Mouse (Mus musculus): ENCODE data around the gene Bcl2l2. TPM values are rescaled to one million over a fixed set of nuclear protein-coding genes. Genes with fewer than 3 reads are reported as not detected.

The Bcl2l2 gene
- polyA plus RNA-seq, 1 experiment = 15.0 TPM

DNA sequence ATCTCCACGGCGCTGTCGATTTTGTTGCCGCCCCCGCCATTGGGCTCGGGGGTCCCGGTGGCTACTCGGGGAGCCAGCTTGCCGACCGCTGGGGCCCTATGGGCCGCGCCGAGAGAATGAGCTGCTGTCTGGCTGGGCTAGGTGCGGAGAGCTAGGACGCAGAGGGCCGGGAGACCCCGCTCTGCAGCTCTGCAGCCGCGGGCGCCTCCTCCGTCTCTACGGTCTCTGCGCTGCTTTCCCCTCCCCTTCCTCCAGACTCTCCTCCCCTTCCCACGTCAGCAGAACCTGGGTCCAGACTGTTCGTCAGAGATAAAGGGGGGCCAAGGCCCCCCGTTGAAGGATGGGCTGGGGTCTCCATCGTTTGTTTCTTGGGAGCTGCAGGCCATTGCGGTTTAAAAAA lies 29.7 kb downstream of the Bcl2l2 start, which contains the start of gene Slc22a17:
Gene Slc22a17 (minus strand): TSS at position 247 of the 400 bp plus-strand sequence.
- peaks cover 96% of the 10 kb centered on the region for H3K27me3 ChIP-seq (replicated peaks)
- peak within 1 kb of the TSS; percentile 92 for H3K4me3 ChIP-seq (replicated peaks)

DNA sequence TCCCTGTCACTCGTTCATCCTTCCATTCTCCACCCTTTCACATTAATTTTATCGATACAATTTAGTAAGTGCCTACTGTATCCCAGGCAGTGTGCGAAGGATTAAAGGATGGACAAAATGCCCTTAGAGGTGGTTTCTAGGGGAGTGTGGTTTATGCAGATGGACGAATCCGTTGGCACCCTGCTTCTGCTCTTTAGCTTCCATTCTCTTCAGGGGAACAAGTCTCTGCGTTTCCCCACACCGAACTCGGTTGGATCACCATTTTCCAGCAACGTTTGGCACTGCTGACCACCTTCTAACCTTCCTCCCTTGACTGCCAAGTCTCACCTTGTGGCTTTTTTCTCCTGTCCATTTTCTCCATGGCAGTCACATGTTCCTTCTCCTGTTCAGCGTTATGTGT lies 30.2 kb downstream of the Bcl2l2 start:
- H3K9me3 ChIP-seq = no peaks in the 10 kb centered on the region
- peaks cover 94% of the 10 kb centered on the region for H3K27me3 ChIP-seq (replicated peaks)
- H3K4me1 ChIP-seq = peaks cover 22% of the 10 kb centered on the region
- no peaks in the 10 kb centered on the region for H3K36me3 ChIP-seq (replicated peaks; ENCODE audit: low read length)
- TF ChIP-seq GATA1 (IDR thresholded peaks at IDR 0.05; ENCODE audit: borderline replicate concordance, low read length) (no peak), FLI1 (IDR thresholded peaks at IDR 0.05; ENCODE audit: low read length) (no peak)
- peak overlapping the region; percentile 92 for H3K4me3 ChIP-seq (replicated peaks)

More for the DNA sequence above, 29.7 kb downstream of the Bcl2l2 start, which contains the start of gene Slc22a17:
- TF ChIP-seq FLI1 (IDR thresholded peaks at IDR 0.05; ENCODE audit: low read length) (no peak), GATA1 (IDR thresholded peaks at IDR 0.05; ENCODE audit: borderline replicate concordance, low read length) (no peak)
- Histone ChIP-seq H3K4me1 (peaks cover 22% of the 10 kb centered on the region), H3K36me3 (replicated peaks; ENCODE audit: low read length) (no peaks in the 10 kb centered on the region), H3K9me3 (no peaks in the 10 kb centered on the region)

GRCm38 (mm10) chr14:54920076-54920685 lies 37.0 kb downstream of the Bcl2l2 start:
- no peak for TF ChIP-seq FLI1 (IDR thresholded peaks at IDR 0.05; ENCODE audit: low read length)
- no peak for TF ChIP-seq GATA1 (IDR thresholded peaks at IDR 0.05; ENCODE audit: borderline replicate concordance, low read length)

DNA sequence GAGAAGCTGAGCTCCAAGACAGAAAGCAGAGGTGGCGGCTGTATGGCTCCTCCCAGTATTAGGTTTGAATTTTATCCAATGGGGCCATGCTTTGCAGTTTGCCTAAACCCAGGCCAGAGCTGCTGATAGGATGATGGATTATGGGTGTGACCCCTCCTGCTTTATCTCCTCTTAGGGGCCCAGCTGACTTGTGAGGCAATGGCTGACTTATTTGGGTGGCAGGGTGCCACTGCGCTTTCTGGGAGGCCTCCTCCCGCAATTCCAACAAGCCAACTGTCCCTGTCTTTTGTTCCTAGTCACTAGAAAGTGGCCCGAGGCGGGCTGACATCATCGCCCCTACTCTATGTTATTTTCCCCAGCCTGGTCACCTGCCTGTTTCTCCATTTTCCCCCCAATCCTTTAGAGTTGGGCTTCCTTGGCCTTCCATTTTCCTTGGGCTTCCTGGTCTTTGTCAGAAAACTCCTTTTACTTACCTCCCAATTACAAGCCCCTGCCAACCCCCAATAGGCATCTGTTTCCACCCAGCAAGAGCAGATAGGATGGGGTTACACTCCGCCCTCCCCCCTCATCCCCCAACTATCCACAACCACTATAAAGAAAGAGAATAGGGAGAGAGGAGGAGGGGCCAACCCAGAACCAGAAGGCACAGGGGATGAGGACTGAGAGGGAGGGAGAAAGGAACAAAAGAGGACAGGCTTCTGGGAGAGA lies 41.6 kb downstream of the Bcl2l2 start:
- no peak for TF ChIP-seq FLI1 (IDR thresholded peaks at IDR 0.05; ENCODE audit: low read length)
- TF ChIP-seq GATA1 (IDR thresholded peaks at IDR 0.05; ENCODE audit: borderline replicate concordance, low read length) = no peak
- H3K36me3 ChIP-seq (replicated peaks; ENCODE audit: low read length) = no peaks in the 10 kb centered on the region
- H3K4me3 ChIP-seq (replicated peaks) = no peak overlapping the region
- peaks cover 19% of the 10 kb centered on the region for H3K9me3 ChIP-seq
- peaks cover 38% of the 10 kb centered on the region for H3K4me1 ChIP-seq
- H3K27me3 ChIP-seq (replicated peaks) = peaks cover 93% of the 10 kb centered on the region

More at GRCm38 (mm10) chr14:54920076-54920685, 37.0 kb downstream of the Bcl2l2 start:
- H3K4me3 ChIP-seq (replicated peaks) = no peak overlapping the region
- H3K9me3 ChIP-seq = peaks cover 19% of the 10 kb centered on the region
- peaks cover 91% of the 10 kb centered on the region for H3K27me3 ChIP-seq (replicated peaks)
- no peaks in the 10 kb centered on the region for H3K36me3 ChIP-seq (replicated peaks; ENCODE audit: low read length)
- H3K4me1 ChIP-seq = peaks cover 9% of the 10 kb centered on the region

DNA sequence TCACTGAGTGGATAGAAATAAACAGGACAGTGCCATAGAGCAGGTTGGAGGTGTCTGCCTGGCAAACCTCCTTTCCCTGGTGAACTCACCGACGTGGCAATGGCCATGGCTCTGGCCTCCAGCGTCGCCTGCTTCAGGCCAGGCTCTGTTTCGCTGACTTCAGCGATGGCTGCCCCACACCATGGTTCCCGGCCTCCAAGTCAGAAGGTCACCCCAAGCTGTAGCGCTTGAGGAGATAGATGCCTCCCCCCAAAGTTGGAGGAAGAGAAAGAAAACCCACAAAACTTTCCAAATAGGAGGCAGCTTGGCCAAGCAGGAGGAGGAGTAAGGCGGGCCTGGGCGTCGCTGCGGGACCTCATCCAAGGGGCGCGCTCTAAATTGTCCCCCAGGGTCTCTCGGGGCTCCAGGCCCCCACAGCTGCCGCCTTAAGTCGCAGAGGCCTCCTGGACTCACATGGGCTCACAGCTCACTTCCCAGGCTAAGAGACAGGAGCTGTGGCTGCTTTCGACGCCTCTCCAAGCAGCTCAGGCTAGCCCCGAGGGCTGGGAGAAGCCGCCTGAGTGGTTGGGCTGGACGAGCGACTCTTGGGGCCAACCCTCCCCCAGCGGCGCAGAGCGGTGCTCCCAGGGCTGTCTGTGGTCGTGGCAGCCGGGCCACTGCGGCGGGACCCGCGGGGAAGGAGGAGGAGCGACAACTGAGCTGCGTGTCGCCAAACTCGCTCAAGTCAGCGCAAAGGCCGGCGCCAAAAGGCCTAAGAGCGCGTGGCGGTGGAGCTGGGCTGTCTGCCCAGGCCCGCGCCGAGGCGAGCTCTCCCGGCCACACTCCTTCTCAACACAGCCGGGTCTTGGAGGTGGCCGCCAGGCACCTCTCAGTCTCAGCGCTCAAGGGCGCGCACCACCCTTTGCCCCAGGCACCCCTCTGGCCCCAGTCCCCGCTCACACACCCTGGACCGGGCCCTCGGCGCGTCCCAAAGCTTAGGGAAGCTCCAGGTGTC lies 42.5 kb downstream of the Bcl2l2 start, which contains the start of gene Efs:
Gene Efs (minus strand): TSS at position 778 of the 994 bp plus-strand sequence.
- peaks cover 88% of the 10 kb centered on the region for H3K27me3 ChIP-seq (replicated peaks)
- peak within 1 kb of the TSS; percentile 80 for H3K4me3 ChIP-seq (replicated peaks)
- H3K4me1 ChIP-seq = peaks cover 47% of the 10 kb centered on the region
- peaks cover 15% of the 10 kb centered on the region for H3K9me3 ChIP-seq
- TF ChIP-seq GATA1 (IDR thresholded peaks at IDR 0.05; ENCODE audit: borderline replicate concordance, low read length) (no peak), FLI1 (IDR thresholded peaks at IDR 0.05; ENCODE audit: low read length) (no peak)
- no peaks in the 10 kb centered on the region for H3K36me3 ChIP-seq (replicated peaks; ENCODE audit: low read length)

- TF ChIP-seq GATA1 (IDR thresholded peaks at IDR 0.05; ENCODE audit: borderline replicate concordance, low read length) (no peak), FLI1 (IDR thresholded peaks at IDR 0.05; ENCODE audit: low read length) (no peak)
- peaks cover 56% of the 10 kb centered on the region for H3K4me1 ChIP-seq
- H3K4me3 ChIP-seq (replicated peaks) = peak overlapping the region; percentile 80
- peaks cover 6% of the 10 kb centered on the region for H3K9me3 ChIP-seq
- H3K27me3 ChIP-seq (replicated peaks) = peaks cover 83% of the 10 kb centered on the region
- no peaks in the 10 kb centered on the region for H3K36me3 ChIP-seq (replicated peaks; ENCODE audit: low read length)
Observed at GRCm38 (mm10) chr14:54926401-54927158, 43.4 kb downstream of the Bcl2l2 start.

DNA sequence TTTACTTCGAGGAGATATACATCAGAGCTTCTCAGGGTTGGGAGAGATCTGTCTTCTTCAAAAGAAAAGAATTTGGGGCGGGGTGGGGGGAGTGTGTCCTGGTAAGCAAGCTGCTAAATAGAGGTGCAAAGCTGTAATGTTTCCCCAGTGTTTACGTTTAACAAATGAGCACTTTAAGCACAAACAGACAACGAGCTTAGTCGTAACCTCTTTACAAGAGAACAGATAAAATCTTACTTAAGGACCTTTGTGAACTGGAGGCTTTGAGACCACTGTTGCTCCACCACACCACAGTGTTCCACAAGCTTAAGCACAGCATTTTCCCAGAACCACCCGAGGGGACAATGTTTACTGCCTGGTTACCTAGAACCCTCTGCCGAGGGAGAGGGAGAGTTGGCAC lies 44.1 kb downstream of the Bcl2l2 start:
- peaks cover 57% of the 10 kb centered on the region for H3K4me1 ChIP-seq
- no peaks in the 10 kb centered on the region for H3K9me3 ChIP-seq
- TF ChIP-seq FLI1 (IDR thresholded peaks at IDR 0.05; ENCODE audit: low read length) (no peak), GATA1 (IDR thresholded peaks at IDR 0.05; ENCODE audit: borderline replicate concordance, low read length) (no peak)
- H3K27me3 ChIP-seq (replicated peaks) = peaks cover 83% of the 10 kb centered on the region
- H3K4me3 ChIP-seq (replicated peaks) = no peak overlapping the region
- no peaks in the 10 kb centered on the region for H3K36me3 ChIP-seq (replicated peaks; ENCODE audit: low read length)

- Histone ChIP-seq H3K36me3 (replicated peaks; ENCODE audit: low read length) (no peaks in the 10 kb centered on the region), H3K27me3 (replicated peaks) (peaks cover 77% of the 10 kb centered on the region), H3K9me3 (no peaks in the 10 kb centered on the region), H3K4me1 (peaks cover 58% of the 10 kb centered on the region), H3K4me3 (replicated peaks) (no peak overlapping the region)
- TF ChIP-seq FLI1 (IDR thresholded peaks at IDR 0.05; ENCODE audit: low read length) (no peak), GATA1 (IDR thresholded peaks at IDR 0.05; ENCODE audit: borderline replicate concordance, low read length) (no peak)
Observed at GRCm38 (mm10) chr14:54929801-54930200, 46.6 kb downstream of the Bcl2l2 start.

DNA sequence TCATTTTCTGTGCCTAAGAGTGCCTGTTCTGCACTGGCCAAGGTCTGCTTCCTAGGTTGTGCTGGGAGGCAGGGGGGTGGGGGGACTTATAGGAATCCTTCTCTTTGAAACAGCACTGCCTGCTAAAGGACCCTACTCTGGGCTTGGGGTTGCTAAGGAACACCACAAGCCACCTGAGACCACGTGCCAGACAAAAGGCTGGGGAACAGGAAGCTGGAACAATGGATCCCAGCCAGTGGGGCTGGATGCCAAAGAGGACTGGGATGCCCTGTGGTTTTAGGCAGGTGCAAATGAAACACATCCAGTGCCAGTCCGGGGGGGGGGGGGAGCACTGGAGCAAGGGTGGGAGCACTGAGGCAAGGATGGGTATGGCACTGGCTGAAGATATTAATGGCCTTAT lies 47.3 kb downstream of the Bcl2l2 start:
- Histone ChIP-seq H3K36me3 (replicated peaks; ENCODE audit: low read length) (no peaks in the 10 kb centered on the region), H3K27me3 (replicated peaks) (peaks cover 77% of the 10 kb centered on the region), H3K4me1 (peaks cover 51% of the 10 kb centered on the region), H3K9me3 (no peaks in the 10 kb centered on the region), H3K4me3 (replicated peaks) (no peak overlapping the region)
- no peak for TF ChIP-seq FLI1 (IDR thresholded peaks at IDR 0.05; ENCODE audit: low read length)
- no peak for TF ChIP-seq GATA1 (IDR thresholded peaks at IDR 0.05; ENCODE audit: borderline replicate concordance, low read length)
